Mouse (Mus musculus) bone marrow macrophage, adult 2 months (primary cell): ENCODE data around the gene Mad1l1.

Experiments used
- CTCF ChIP-seq: IDR thresholded peaks from 2 replicates; pipeline ENCODE4 v1.5.1; 2012; ENCODE audit warnings: low read depth, mild to moderate bottlenecking, low read length, moderate library complexity
- POLR2A ChIP-seq: IDR thresholded peaks from 2 replicates; pipeline ENCODE4 v1.6.1; 2012; ENCODE audit warnings: mild to moderate bottlenecking, low read depth, low read length, borderline replicate concordance

GRCm38 (mm10) chr5:140185757-140186156 is 135.6 kb downstream of the Mad1l1 start:
- TF ChIP-seq CTCF (no peak), POLR2A (no peak)
